Mouse (Mus musculus) hindbrain, embryonic 12.5 days (tissue): Measurements from ENCODE around the gene Mutyh. TPM values are rescaled to one million over a fixed set of nuclear protein-coding genes. Genes with fewer than 3 reads are reported as not detected.

ENCODE experiments used
- polyA plus RNA-seq: library from polyadenylated mRNA; unstranded; fragments of >200 nt; fragmentation: Nextera tagmentation; extraction: Ambion mirVana; gene quantifications from 2 replicates; pipeline ENCODE4 v1.2.1, GENCODE M21; 2016

Gene Mutyh
- polyA plus RNA-seq, 1 experiment from 2014 or later: 15.1 TPM

Other genes with a start within 250 kb of the Mutyh start
- gene Ccdc17, start 211.1 kb upstream of the Mutyh start, polyA plus RNA-seq: 3.8 and 4.8 TPM in 2 replicates
- gene Nasp, start 179.8 kb upstream of the Mutyh start, polyA plus RNA-seq: 183 and 186 TPM in 2 replicates
- 566 and 569 TPM in 2 replicates for gene Akr1a1, start 156.0 kb upstream of the Mutyh start, polyA plus RNA-seq
- gene Prdx1, start 122.2 kb upstream of the Mutyh start, polyA plus RNA-seq: 731 and 767 TPM in 2 replicates
- 26.0 and 26.2 TPM in 2 replicates for gene Mmachc, start 99.3 kb upstream of the Mutyh start, polyA plus RNA-seq
- 22.4 and 23.6 TPM in 2 replicates for gene Ccdc163, start 99.2 kb upstream of the Mutyh start, polyA plus RNA-seq
- 6.9 and 7.4 TPM in 2 replicates for gene Tesk2, start 86.8 kb upstream of the Mutyh start, polyA plus RNA-seq
- 32.1 and 32.4 TPM in 2 replicates for gene Toe1, start 83 bp upstream of the Mutyh start, polyA plus RNA-seq
- gene Hpdl, start 14.0 kb downstream of the Mutyh start, polyA plus RNA-seq: 1.5 and 1.7 TPM in 2 replicates
- gene Zswim5, start 69.7 kb downstream of the Mutyh start, polyA plus RNA-seq: 7.4 and 8.5 TPM in 2 replicates
- 87.5 and 90.2 TPM in 2 replicates for gene Urod, start 186.7 kb downstream of the Mutyh start, polyA plus RNA-seq
- 20.2 and 20.6 TPM in 2 replicates for gene Hectd3, start 187.6 kb downstream of the Mutyh start, polyA plus RNA-seq
- gene Eif2b3, start 211.7 kb downstream of the Mutyh start, polyA plus RNA-seq: 41.5 and 47.4 TPM in 2 replicates